Mouse (Mus musculus): ENCODE data around the gene Nrxn3. TPM values are rescaled to one million over a fixed set of nuclear protein-coding genes. Genes with fewer than 3 reads are reported as not detected.

Nrxn3 gene
- polyA plus RNA-seq, 1 experiment from 2014 or later: 0.31 TPM

DNA sequence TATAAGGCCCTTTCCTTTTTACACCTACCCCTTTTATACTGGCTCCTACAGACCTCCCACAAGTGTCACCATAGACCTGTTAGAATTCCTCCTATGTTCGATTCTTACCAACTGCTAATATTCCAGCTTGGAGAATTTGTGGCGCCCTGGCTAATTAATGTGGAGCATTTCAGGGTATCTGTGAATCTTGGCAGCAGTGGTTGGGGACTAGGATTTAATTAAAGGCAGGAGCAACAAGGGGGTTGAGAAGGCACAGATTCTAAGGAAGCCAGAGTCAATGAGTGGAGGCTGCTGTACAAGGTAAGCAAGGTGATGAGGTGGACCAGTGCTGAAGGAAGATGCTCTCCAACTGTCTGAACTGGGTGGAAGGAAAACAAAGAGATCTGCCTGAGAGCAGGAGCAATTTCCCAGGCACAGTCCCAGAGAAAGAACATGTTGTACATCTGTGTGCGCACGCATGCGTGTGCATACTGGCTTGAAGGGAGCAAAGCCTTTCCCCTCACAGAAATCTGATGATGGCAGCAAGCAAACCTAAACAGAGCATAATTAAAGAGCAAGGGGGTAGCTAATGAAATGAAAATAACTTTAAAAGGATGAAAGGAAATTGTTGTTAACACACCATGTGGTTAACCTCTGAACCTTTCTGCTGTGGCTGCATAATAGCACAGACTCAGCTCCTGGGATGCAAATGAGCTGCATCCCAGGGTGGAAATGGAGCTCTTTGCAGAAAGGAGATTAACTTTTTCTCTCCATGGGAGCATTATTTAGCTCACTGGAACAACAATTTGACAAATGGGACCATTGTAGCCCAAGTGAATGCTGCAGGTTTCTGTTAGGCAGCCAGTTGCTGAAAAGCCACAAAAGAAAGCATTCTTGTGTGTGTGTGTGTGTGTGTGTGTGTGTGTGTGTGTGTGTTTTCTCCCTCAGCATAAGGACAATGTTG is 1409.5 kb downstream of the Nrxn3 start:
- DNase-seq (ENCODE audit: low spot score): peak; percentile 25
- Histone ChIP-seq H3K4me1 (ENCODE audit: control insufficient read depth, insufficient read depth, low read length) (0 out of 2 replicates have a peak, but pooled peaks cover 4% of the 10 kb centered on the region), H3K9me3 (ENCODE audit: control insufficient read depth, low read length) (no peaks in the 10 kb centered on the region), H3K27ac (replicated peaks; ENCODE audit: low read depth, low read length) (peak overlapping the region; percentile 23; the same call in 1 of the 2 replicates), H3K27me3 (ENCODE audit: control insufficient read depth, insufficient read depth, low read length) (no peaks in the 10 kb centered on the region), H3K36me3 (ENCODE audit: control insufficient read depth, insufficient read depth, low read length) (no peaks in the 10 kb centered on the region), H3K4me2 (ENCODE audit: low read depth, severe bottlenecking) (no peak overlapping the region), H3K9ac (ENCODE audit: low read length) (no peak overlapping the region), H3K4me3 (ENCODE audit: low read depth, low read length) (no peak overlapping the region)
- ATAC-seq (ENCODE audit: insufficient number of reproducible peaks, low FRiP score, low TSS enrichment, low read depth): peak; percentile 67; the same call in 1 of the 2 replicates
- 44% methylated on average over 5 of the region's 5 CpGs for WGBS

DNA sequence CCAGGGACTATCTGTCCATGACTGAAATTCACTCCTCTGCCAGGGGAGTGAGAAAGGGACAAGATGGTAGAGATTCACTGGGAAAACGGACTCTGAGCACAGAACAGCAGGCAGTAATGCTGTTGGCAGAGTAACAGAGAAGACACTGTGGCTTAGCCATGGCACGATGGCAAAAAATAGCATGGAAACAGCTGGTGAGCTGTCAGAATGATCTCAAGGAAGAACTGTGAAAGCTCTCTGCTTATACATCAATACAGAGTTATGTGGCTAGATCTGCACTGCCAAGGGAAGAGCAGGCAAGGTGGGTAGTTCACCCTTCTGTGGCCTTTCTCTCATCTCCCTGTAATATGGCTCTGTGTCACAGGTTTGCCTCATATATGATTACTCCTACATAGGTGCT is 1419.3 kb downstream of the Nrxn3 start:
- WGBS: 94% methylated on average over 2 of the region's 2 CpGs
- no peak overlapping the region for H3K4me2 ChIP-seq (ENCODE audit: low read depth, severe bottlenecking)
- H3K9ac ChIP-seq (ENCODE audit: low read length): no peak overlapping the region
- no peaks in the 10 kb centered on the region for H3K36me3 ChIP-seq (ENCODE audit: control insufficient read depth, insufficient read depth, low read length)
- DNase-seq (ENCODE audit: low spot score) (no peak), ATAC-seq (ENCODE audit: insufficient number of reproducible peaks, low FRiP score, low TSS enrichment, low read depth) (no peak)
- no peaks in the 10 kb centered on the region for H3K4me1 ChIP-seq (ENCODE audit: control insufficient read depth, insufficient read depth, low read length)
- H3K4me3 ChIP-seq (ENCODE audit: low read depth, low read length): no peak overlapping the region
- H3K27ac ChIP-seq (replicated peaks; ENCODE audit: low read depth, low read length): no peak overlapping the region
- no peaks in the 10 kb centered on the region for H3K27me3 ChIP-seq (ENCODE audit: control insufficient read depth, insufficient read depth, low read length)
- no peaks in the 10 kb centered on the region for H3K9me3 ChIP-seq (ENCODE audit: control insufficient read depth, low read length)

DNA sequence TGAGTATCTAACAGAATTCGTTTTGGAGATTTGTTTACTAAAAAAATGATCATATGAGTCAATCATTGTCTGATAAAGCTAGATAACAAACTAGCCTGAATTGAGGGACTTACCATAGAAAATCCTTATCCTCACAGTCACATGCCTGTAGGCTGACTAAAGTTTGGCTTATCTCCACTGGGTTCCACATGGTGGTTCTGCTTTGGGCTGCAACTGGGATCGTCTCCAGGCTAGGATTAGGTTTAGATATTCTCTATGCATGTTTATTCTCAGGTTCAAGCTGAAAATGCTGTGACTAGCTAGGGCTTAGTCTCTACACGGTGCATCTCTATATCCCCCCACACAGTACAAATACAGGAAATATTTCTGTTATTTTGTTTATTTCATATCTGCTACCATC is 1421.6 kb downstream of the Nrxn3 start:
- no peaks in the 10 kb centered on the region for H3K36me3 ChIP-seq (ENCODE audit: control insufficient read depth, insufficient read depth, low read length)
- H3K9ac ChIP-seq (ENCODE audit: low read length): no peak overlapping the region
- no peak overlapping the region for H3K4me2 ChIP-seq (ENCODE audit: low read depth, severe bottlenecking)
- no peak for ATAC-seq (ENCODE audit: insufficient number of reproducible peaks, low FRiP score, low TSS enrichment, low read depth)
- no peak for DNase-seq (ENCODE audit: low spot score)
- H3K9me3 ChIP-seq (ENCODE audit: control insufficient read depth, low read length): no peaks in the 10 kb centered on the region
- 87% methylated on average over 3 of the region's 3 CpGs for WGBS
- H3K27me3 ChIP-seq (ENCODE audit: control insufficient read depth, insufficient read depth, low read length): no peaks in the 10 kb centered on the region
- H3K4me3 ChIP-seq (ENCODE audit: low read depth, low read length): no peak overlapping the region
- no peak overlapping the region for H3K27ac ChIP-seq (replicated peaks; ENCODE audit: low read depth, low read length)
- H3K4me1 ChIP-seq (ENCODE audit: control insufficient read depth, insufficient read depth, low read length): no peaks in the 10 kb centered on the region

DNA sequence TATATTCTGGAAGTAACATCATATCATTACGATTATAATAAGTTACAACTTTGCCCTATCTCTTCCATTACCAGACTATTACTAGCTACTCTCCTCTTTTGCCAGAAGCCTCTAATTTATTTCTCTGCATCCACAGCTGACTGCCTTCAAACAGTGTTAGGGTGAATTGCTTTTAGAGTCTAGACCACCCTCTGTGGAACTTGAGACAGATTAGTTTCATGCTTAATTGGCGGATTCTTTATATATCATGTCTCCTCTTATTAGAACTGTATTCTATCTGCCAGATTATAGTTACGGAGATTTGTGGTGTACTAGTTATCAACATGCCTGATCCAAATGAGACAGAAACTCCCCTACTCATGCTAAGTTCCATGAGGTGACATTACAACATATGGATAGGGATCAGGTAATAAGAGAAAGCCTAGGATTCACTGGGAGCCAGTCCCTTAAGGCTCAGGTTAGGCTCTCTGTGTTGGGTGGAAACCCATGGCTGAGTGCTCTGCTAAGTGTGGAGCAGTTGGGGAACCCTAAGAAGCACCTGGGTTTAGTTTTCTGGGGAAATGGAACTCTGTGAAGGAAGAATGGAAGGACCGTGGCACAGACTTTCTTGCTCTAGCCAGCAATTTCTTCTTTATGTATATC is 1435.6 kb downstream of the Nrxn3 start:
- H3K9me3 ChIP-seq (ENCODE audit: control insufficient read depth, low read length): no peaks in the 10 kb centered on the region
- no peak overlapping the region for H3K9ac ChIP-seq (ENCODE audit: low read length)
- WGBS: 89% methylated on average over 4 of the region's 4 CpGs
- H3K4me2 ChIP-seq (ENCODE audit: low read depth, severe bottlenecking): no peak overlapping the region
- H3K27ac ChIP-seq (replicated peaks; ENCODE audit: low read depth, low read length): no peak overlapping the region
- H3K36me3 ChIP-seq (ENCODE audit: control insufficient read depth, insufficient read depth, low read length): no peaks in the 10 kb centered on the region
- no peak overlapping the region for H3K4me3 ChIP-seq (ENCODE audit: low read depth, low read length)
- ATAC-seq (ENCODE audit: insufficient number of reproducible peaks, low FRiP score, low TSS enrichment, low read depth) (no peak), DNase-seq (ENCODE audit: low spot score) (no peak)
- H3K27me3 ChIP-seq (ENCODE audit: control insufficient read depth, insufficient read depth, low read length): no peaks in the 10 kb centered on the region
- H3K4me1 ChIP-seq (ENCODE audit: control insufficient read depth, insufficient read depth, low read length): no peaks in the 10 kb centered on the region

DNA sequence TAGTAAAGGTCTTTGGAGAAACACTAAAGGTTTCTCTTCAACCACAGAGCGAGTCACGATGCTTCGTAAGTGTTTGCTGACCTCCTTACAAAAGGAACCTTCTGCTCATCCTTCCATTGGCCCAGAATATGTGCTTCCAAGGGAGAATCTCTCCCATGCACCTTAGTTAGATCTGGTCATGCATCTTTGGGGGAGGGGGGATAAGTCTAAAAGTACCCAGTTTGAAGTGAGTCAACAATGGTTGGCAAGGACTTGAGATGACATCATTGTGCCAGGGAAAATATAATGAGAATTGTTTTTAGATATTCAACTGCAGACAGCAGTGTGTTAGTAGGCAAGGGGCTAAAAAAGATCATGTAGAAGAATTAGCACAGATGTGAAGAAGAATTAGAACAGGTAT is 1437.2 kb downstream of the Nrxn3 start:
- no peaks in the 10 kb centered on the region for H3K27me3 ChIP-seq (ENCODE audit: control insufficient read depth, insufficient read depth, low read length)
- H3K4me2 ChIP-seq (ENCODE audit: low read depth, severe bottlenecking): no peak overlapping the region
- 95% methylated on average over 3 of the region's 3 CpGs for WGBS
- no peaks in the 10 kb centered on the region for H3K4me1 ChIP-seq (ENCODE audit: control insufficient read depth, insufficient read depth, low read length)
- H3K36me3 ChIP-seq (ENCODE audit: control insufficient read depth, insufficient read depth, low read length): no peaks in the 10 kb centered on the region
- no peak overlapping the region for H3K9ac ChIP-seq (ENCODE audit: low read length)
- no peak overlapping the region for H3K27ac ChIP-seq (replicated peaks; ENCODE audit: low read depth, low read length)
- no peak for ATAC-seq (ENCODE audit: insufficient number of reproducible peaks, low FRiP score, low TSS enrichment, low read depth)
- H3K9me3 ChIP-seq (ENCODE audit: control insufficient read depth, low read length): no peaks in the 10 kb centered on the region
- DNase-seq (ENCODE audit: low spot score): no peak
- no peak overlapping the region for H3K4me3 ChIP-seq (ENCODE audit: low read depth, low read length)

DNA sequence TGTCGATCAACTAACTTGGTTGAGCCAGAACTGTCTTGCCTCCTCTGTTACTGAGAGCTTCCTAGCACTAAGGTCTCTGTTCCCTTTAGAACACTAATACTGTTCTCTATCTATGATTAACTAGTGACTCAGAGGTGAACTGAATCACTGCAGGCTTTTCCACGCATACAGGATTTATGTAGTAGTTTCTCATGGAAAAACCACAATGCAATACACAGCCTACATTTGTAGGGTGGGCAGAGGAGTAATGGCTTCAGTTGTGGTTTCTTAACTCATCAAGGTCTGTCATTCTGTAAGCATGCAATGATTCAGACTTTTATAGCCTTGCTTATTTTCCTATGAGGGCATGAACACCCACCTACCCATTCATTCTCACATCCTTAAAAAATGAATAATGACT is 1443.4 kb downstream of the Nrxn3 start:
- Histone ChIP-seq H3K4me1 (ENCODE audit: control insufficient read depth, insufficient read depth, low read length) (no peaks in the 10 kb centered on the region), H3K27me3 (ENCODE audit: control insufficient read depth, insufficient read depth, low read length) (no peaks in the 10 kb centered on the region), H3K27ac (replicated peaks; ENCODE audit: low read depth, low read length) (no peak overlapping the region), H3K4me2 (ENCODE audit: low read depth, severe bottlenecking) (no peak overlapping the region), H3K9ac (ENCODE audit: low read length) (no peak overlapping the region), H3K36me3 (ENCODE audit: control insufficient read depth, insufficient read depth, low read length) (no peaks in the 10 kb centered on the region), H3K9me3 (ENCODE audit: control insufficient read depth, low read length) (no peaks in the 10 kb centered on the region), H3K4me3 (ENCODE audit: low read depth, low read length) (no peak overlapping the region)
- DNase-seq (ENCODE audit: low spot score): no peak
- 86% methylated on average over 2 of the region's 2 CpGs for WGBS
- no peak for ATAC-seq (ENCODE audit: insufficient number of reproducible peaks, low FRiP score, low TSS enrichment, low read depth)

DNA sequence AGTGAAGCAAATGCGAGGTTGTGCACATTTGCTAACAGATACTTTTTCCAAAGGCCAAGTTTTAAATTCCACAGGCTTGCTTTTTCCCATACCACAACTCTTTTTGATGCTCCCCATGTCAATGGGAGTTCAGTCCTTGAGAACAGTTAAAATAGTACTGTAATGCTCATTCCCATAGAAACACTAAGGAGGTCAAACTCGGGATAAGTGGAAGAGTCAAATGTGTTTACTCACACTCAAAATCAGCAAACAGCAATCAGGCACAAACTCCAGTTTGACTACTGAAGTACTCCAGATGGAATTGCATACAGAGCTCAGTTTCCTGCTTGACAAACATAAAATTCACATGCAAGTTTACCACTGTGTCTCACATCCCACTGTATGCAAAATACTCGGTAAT is 1458.9 kb downstream of the Nrxn3 start:
- no peak overlapping the region for H3K27ac ChIP-seq (replicated peaks; ENCODE audit: low read depth, low read length)
- 90% methylated on average over 3 of the region's 3 CpGs for WGBS
- DNase-seq (ENCODE audit: low spot score): no peak
- no peak overlapping the region for H3K4me3 ChIP-seq (ENCODE audit: low read depth, low read length)
- H3K4me2 ChIP-seq (ENCODE audit: low read depth, severe bottlenecking): no peak overlapping the region
- H3K9me3 ChIP-seq (ENCODE audit: control insufficient read depth, low read length): no peaks in the 10 kb centered on the region
- no peaks in the 10 kb centered on the region for H3K36me3 ChIP-seq (ENCODE audit: control insufficient read depth, insufficient read depth, low read length)
- H3K27me3 ChIP-seq (ENCODE audit: control insufficient read depth, insufficient read depth, low read length): no peaks in the 10 kb centered on the region
- H3K4me1 ChIP-seq (ENCODE audit: control insufficient read depth, insufficient read depth, low read length): no peaks in the 10 kb centered on the region
- no peak overlapping the region for H3K9ac ChIP-seq (ENCODE audit: low read length)
- no peak for ATAC-seq (ENCODE audit: insufficient number of reproducible peaks, low FRiP score, low TSS enrichment, low read depth)

DNA sequence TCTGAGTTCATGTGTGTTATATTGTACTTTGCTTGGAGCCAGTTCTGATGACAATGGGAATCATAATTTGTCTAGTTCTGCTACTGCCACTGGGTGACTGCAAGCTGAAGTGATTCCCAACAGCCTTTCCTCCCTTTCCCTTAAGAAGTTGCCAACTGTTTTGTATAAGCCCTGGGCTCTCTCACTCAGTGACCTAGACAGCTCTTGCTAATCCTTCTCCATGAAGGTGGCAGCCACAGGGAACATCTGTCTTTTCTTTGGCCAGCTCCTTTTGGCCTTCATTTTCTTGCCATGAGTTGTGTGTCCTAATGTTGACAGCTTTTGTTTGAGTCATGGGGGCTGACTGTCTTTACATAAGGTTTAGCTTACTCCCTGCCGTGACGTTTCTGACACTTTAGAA is 1460.3 kb downstream of the Nrxn3 start:
- no peaks in the 10 kb centered on the region for H3K36me3 ChIP-seq (ENCODE audit: control insufficient read depth, insufficient read depth, low read length)
- 84% methylated on average over 2 of the region's 2 CpGs for WGBS
- H3K4me1 ChIP-seq (ENCODE audit: control insufficient read depth, insufficient read depth, low read length): no peaks in the 10 kb centered on the region
- DNase-seq (ENCODE audit: low spot score) (no peak), ATAC-seq (ENCODE audit: insufficient number of reproducible peaks, low FRiP score, low TSS enrichment, low read depth) (no peak)
- no peak overlapping the region for H3K4me2 ChIP-seq (ENCODE audit: low read depth, severe bottlenecking)
- no peaks in the 10 kb centered on the region for H3K9me3 ChIP-seq (ENCODE audit: control insufficient read depth, low read length)
- H3K4me3 ChIP-seq (ENCODE audit: low read depth, low read length): no peak overlapping the region
- H3K9ac ChIP-seq (ENCODE audit: low read length): no peak overlapping the region
- no peak overlapping the region for H3K27ac ChIP-seq (replicated peaks; ENCODE audit: low read depth, low read length)
- no peaks in the 10 kb centered on the region for H3K27me3 ChIP-seq (ENCODE audit: control insufficient read depth, insufficient read depth, low read length)
